Mouse (Mus musculus): ENCODE measurements around the gene Abhd17a.

DNA sequence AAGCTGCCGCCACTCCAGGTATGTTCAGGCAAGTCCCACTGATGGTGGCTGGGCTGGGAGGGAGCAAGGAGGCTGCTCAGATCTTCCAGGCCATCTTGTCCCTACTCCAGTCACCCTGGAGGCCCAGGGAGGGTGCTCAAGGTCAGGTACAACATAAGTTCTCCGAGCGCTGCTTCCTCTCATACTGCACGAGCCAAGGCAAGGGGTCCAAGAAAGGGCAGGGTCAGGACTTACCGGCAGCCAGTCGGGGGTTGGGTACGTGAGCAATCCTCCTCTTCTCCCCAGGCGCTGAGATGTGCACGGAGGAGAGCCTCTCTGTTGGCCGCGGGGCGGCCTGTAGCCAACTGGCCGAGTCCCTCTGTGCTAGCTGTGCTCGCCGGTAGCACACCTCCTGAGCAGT lies 42.6 kb downstream of the Abhd17a start:
- no peak for TF ChIP-seq CTCF (conservative IDR thresholded peaks at IDR 0.05; ENCODE audit: insufficient read depth, insufficient read length, low read depth, low read length)
- TF ChIP-seq POLR2A (IDR thresholded peaks at IDR 0.05; ENCODE audit: low read depth, low read length), result no peak

Measured in kidney, adult 2 months (tissue).